Mouse (Mus musculus) C2C12 (cell line): ENCODE measurements around the gene Thoc7.

ENCODE experiments used
- CEBPB ChIP-seq: IDR thresholded peaks from one replicate; pipeline ENCODE4 v1.6.1; 2011; ENCODE audit warnings: low read depth, mild to moderate bottlenecking, control low read depth, moderate library complexity
- CTCF ChIP-seq: IDR thresholded peaks from one replicate; pipeline ENCODE4 v1.5.1; 2011; ENCODE audit not compliant: control insufficient read depth, insufficient read depth, insufficient read length
- MAX ChIP-seq: IDR thresholded peaks from one replicate; pipeline ENCODE4 v1.6.1; 2011; ENCODE audit warnings: mild to moderate bottlenecking, control low read depth
- MYOG ChIP-seq: IDR thresholded peaks from one replicate; pipeline ENCODE4 v1.6.1; 2011; ENCODE audit not compliant: control insufficient read depth, insufficient read length; ENCODE audit errors: extremely low read depth
- USF1 ChIP-seq: IDR thresholded peaks from one replicate; pipeline ENCODE4 v1.6.1; 2011; ENCODE audit warnings: low read depth, mild to moderate bottlenecking, control low read depth, moderate library complexity

GRCm38 (mm10) chr14:13933290-13934051 lies 28.2 kb downstream of the Thoc7 start:
- TF ChIP-seq CEBPB: no peak
- TF ChIP-seq CTCF: no peak
- TF ChIP-seq MAX: no peak
- TF ChIP-seq USF1: no peak
- TF ChIP-seq MYOG: no peak
